In the genomic region with DNA sequence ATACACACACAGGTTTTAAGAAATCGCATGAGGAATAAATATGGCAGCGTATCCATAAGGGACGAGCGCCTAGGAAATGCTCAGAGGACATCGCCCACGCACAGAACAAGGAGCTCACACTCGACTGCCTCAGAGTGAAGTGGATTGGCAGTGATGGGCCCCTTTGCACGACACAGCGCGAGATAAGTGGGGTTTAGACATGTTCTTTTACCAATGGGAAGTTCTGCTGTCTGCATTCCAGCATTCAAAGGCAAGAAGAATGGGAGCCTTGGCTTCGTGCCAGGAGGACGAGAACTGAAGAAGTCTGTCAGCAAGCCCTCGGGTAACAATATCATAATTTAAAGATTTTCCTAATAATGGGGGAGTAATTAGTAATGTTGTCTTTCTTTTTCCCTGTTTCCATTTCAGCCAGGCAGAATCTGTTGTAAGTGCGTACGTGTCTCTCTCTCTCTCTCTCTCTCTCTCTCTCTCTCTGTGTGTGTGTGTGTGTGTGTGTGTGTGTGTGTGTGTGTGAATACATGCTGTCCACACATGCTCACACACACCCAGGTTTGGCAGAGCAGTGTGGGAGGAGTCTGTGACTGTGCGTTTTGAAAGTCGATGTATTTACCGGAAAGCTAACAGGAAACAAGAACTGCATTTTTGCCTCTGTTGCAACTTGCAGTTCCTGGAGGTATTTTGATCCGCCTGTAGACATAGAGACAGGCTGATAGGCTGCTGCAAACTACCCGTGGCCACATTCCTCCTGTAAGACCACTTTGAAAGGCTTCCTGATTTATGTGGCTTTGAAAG, we compare ENCODE assay signal across 10 mouse cellular contexts.
DNase-seq lines count a peak whose midpoint lies in the region; ATAC-seq lines count a peak whose summit lies in the region.
"Had no signal": no experiment of that assay in that cellular context is flagged by ENCODE, and none has a peak within 500 bp of the region (broad histone marks: within the 10 kb centered on the region; RNA-seq: fewer than 3 reads in every experiment).

No protein-coding gene starts in this region.

- no peak overlapping the region for H3K9ac ChIP-seq in forebrain, embryonic 14.5 days (ENCODE audit: low read length)
- H3K9ac ChIP-seq in liver, embryonic 11.5 days (ENCODE audit: low read depth, low read length): no peak overlapping the region
- H3K9ac ChIP-seq in forebrain, embryonic 16.5 days (replicated peaks; ENCODE audit: low read depth, low read length): no peak overlapping the region
- H3K9ac ChIP-seq: limb, embryonic 13.5 days had no signal

- H3K27me3 ChIP-seq in forebrain, embryonic 14.5 days (replicated peaks; ENCODE audit: control insufficient read depth, insufficient read depth, low read length): no peaks in the 10 kb centered on the region
- H3K27me3 ChIP-seq in forebrain, embryonic 10.5 days (ENCODE audit: poor library complexity, severe bottlenecking): no peaks in the 10 kb centered on the region
- no peaks in the 10 kb centered on the region for H3K27me3 ChIP-seq in liver, embryonic 11.5 days (replicated peaks; ENCODE audit: control insufficient read depth, insufficient read depth, low read length)
- H3K27me3 ChIP-seq in forebrain, embryonic 16.5 days (replicated peaks; ENCODE audit: control insufficient read depth, insufficient read depth, low read length): no peaks in the 10 kb centered on the region
- H3K27me3 ChIP-seq: CH12.LX had no signal

- peak; percentile 52; the same call in 1 of the 2 replicates for ATAC-seq in forebrain, embryonic 14.5 days
- ATAC-seq in liver, embryonic 11.5 days (replicated peaks; ENCODE audit: low FRiP score): no peak
- peak; percentile 67 for ATAC-seq in forebrain, embryonic 16.5 days

- peak overlapping the region; percentile 14; the same call in 1 of the 2 replicates for H3K27ac ChIP-seq in forebrain, embryonic 14.5 days (ENCODE audit: low read depth, low read length)
- no peak overlapping the region for H3K27ac ChIP-seq in forebrain, embryonic 10.5 days
- H3K27ac ChIP-seq in liver, embryonic 11.5 days (ENCODE audit: low read depth, low read length): no peak overlapping the region
- H3K27ac ChIP-seq in forebrain, embryonic 16.5 days (ENCODE audit: low read length): peak overlapping the region; percentile 53
- H3K27ac ChIP-seq: limb, embryonic 13.5 days had no signal

- peak; percentile 73 for DNase-seq in forebrain, embryonic 14.5 days (ENCODE audit: low spot score)
- no peak for DNase-seq in forebrain, embryonic 10.5 days (ENCODE audit: extremely low spot score, low spot score)
- peak; percentile 24 for DNase-seq in liver
- DNase-seq in liver, embryonic 11.5 days (ENCODE audit: low spot score): no peak
- peak; percentile 80 for DNase-seq in naive thymus-derived CD4-positive, alpha-beta T cell, adult 2 months (ENCODE audit: low read depth)
- no peak for DNase-seq in adrenal gland, adult 8-10 months
- no peak for DNase-seq in kidney, adult 8-10 months

- H3K4me2 ChIP-seq in forebrain, embryonic 14.5 days (ENCODE audit: low read length): 0 out of 2 replicates have a peak overlapping the region, but pooled peaks have one; percentile 7
- H3K4me2 ChIP-seq in liver, embryonic 11.5 days: no peak overlapping the region
- H3K4me2 ChIP-seq in forebrain, embryonic 16.5 days (ENCODE audit: low read length): peak overlapping the region; percentile 20
- H3K4me2 ChIP-seq: limb, embryonic 13.5 days had no signal

- H3K9me3 ChIP-seq in forebrain, embryonic 14.5 days (replicated peaks; ENCODE audit: control insufficient read depth, low read length): no peaks in the 10 kb centered on the region
- no peaks in the 10 kb centered on the region for H3K9me3 ChIP-seq in forebrain, embryonic 10.5 days
- H3K9me3 ChIP-seq in liver, embryonic 11.5 days (ENCODE audit: control insufficient read depth, low read length): no peaks in the 10 kb centered on the region
- no peaks in the 10 kb centered on the region for H3K9me3 ChIP-seq in forebrain, embryonic 16.5 days (ENCODE audit: control insufficient read depth, low read length)
- H3K9me3 ChIP-seq: limb, embryonic 13.5 days had no signal

- H3K36me3 ChIP-seq in forebrain, embryonic 14.5 days (ENCODE audit: control insufficient read depth, insufficient read depth, low read length): no peaks in the 10 kb centered on the region
- H3K36me3 ChIP-seq in forebrain, embryonic 10.5 days (replicated peaks): no peaks in the 10 kb centered on the region
- H3K36me3 ChIP-seq in liver, embryonic 11.5 days (ENCODE audit: control insufficient read depth, insufficient read depth, low read length): no peaks in the 10 kb centered on the region
- no peaks in the 10 kb centered on the region for H3K36me3 ChIP-seq in forebrain, embryonic 16.5 days (ENCODE audit: control insufficient read depth, insufficient read depth)
- H3K36me3 ChIP-seq: limb, embryonic 13.5 days had no signal

- 44% methylated on average over 20 of the region's 20 CpGs for WGBS in forebrain, embryonic 14.5 days
- 89% methylated on average over 20 of the region's 20 CpGs for WGBS in forebrain, embryonic 10.5 days
- 66% methylated on average over 20 of the region's 20 CpGs for WGBS in liver, embryonic 11.5 days
- 31% methylated on average over 20 of the region's 20 CpGs for WGBS in forebrain, embryonic 16.5 days

- no peak overlapping the region for H3K4me3 ChIP-seq in forebrain, embryonic 14.5 days (ENCODE audit: low read depth, low read length)
- H3K4me3 ChIP-seq in forebrain, embryonic 10.5 days: no peak overlapping the region
- no peak overlapping the region for H3K4me3 ChIP-seq in liver, embryonic 11.5 days (ENCODE audit: low read depth, low read length)
- no peak overlapping the region for H3K4me3 ChIP-seq in forebrain, embryonic 16.5 days (replicated peaks; ENCODE audit: low read length)
- H3K4me3 ChIP-seq: limb, embryonic 13.5 days had no signal

- peaks cover 10% of the 10 kb centered on the region; the same call in 1 of the 2 replicates for H3K4me1 ChIP-seq in forebrain, embryonic 14.5 days (ENCODE audit: control insufficient read depth, insufficient read depth, low read length)
- H3K4me1 ChIP-seq in forebrain, embryonic 10.5 days: 0 out of 2 replicates have a peak, but pooled peaks cover 4% of the 10 kb centered on the region
- no peaks in the 10 kb centered on the region for H3K4me1 ChIP-seq in liver, embryonic 11.5 days (replicated peaks; ENCODE audit: control insufficient read depth, insufficient read depth, low read length)
- H3K4me1 ChIP-seq in forebrain, embryonic 16.5 days (replicated peaks; ENCODE audit: control insufficient read depth, insufficient read depth, low read length): peaks cover 13% of the 10 kb centered on the region
- H3K4me1 ChIP-seq: limb, embryonic 13.5 days had no signal

Comparison
In these comparisons a context has a peak if more than half of its experiments do, and no peak if none do; other contexts are left out.
1. DNase-seq: peak in forebrain, embryonic 14.5 days (single experiment), liver (single experiment) and naive thymus-derived CD4-positive, alpha-beta T cell, adult 2 months (single experiment); none in forebrain, embryonic 10.5 days (single experiment), liver, embryonic 11.5 days (single experiment), adrenal gland, adult 8-10 months (single experiment) and kidney, adult 8-10 months (0 of 2).
2. H3K27ac ChIP-seq: peak in forebrain, embryonic 14.5 days (single experiment) and forebrain, embryonic 16.5 days (single experiment); none in forebrain, embryonic 10.5 days (single experiment) and liver, embryonic 11.5 days (single experiment).